Mouse (Mus musculus) MEL (cell line): ENCODE measurements around the gene Cisd1.

Experiments
- CTCF ChIP-seq, 3 experiments: IDR thresholded peaks in 2 of 3; conservative IDR thresholded peaks in 1 of 3; 2 replicates each; pipeline ENCODE4 v1.5.1; 2011 to 2012; ENCODE audit warnings: low read length in 3 of 3, low read depth in 2 of 3, mild to moderate bottlenecking in 2 of 3, improper control_type of control experiment in 1 of 3, inconsistent platforms in 1 of 3, mixed read lengths in 1 of 3, moderate library complexity in 1 of 3; ENCODE audit not compliant: control insufficient read depth in 1 of 3, insufficient read depth in 1 of 3, poor library complexity in 1 of 3, severe bottlenecking in 1 of 3
- EP300 ChIP-seq, 2 experiments: IDR thresholded peaks; 2 replicates each; pipeline ENCODE4 v1.6.1; 2011; ENCODE audit warnings: improper control_type of control experiment in 2 of 2, low read length in 2 of 2, low read depth in 1 of 2, mild to moderate bottlenecking in 1 of 2
- GABPA ChIP-seq: IDR thresholded peaks from 2 replicates; pipeline ENCODE4 v1.6.1; 2012; ENCODE audit warnings: low read depth, mild to moderate bottlenecking, inconsistent platforms, low read length, improper control_type of control experiment, moderate library complexity
- MXI1 ChIP-seq: IDR thresholded peaks from 2 replicates; pipeline ENCODE4 v1.6.1; 2011; ENCODE audit warnings: mild to moderate bottlenecking, low read depth, low read length, improper control_type of control experiment
- MYB ChIP-seq: IDR thresholded peaks from 2 replicates; pipeline ENCODE4 v1.6.1; 2011; ENCODE audit warnings: mild to moderate bottlenecking, low read depth, low read length, improper control_type of control experiment
- NRF1 ChIP-seq: IDR thresholded peaks from 2 replicates; pipeline ENCODE4 v1.6.1; 2014; ENCODE audit warnings: low read depth, mild to moderate bottlenecking, inconsistent platforms, low read length, improper control_type of control experiment, moderate library complexity; ENCODE audit not compliant: poor library complexity, insufficient read depth, severe bottlenecking
- POLR2A ChIP-seq, 2 experiments: IDR thresholded peaks; 2 replicates each; pipeline ENCODE4 v1.6.1; 2011 to 2012; ENCODE audit warnings: low read length in 2 of 2, mild to moderate bottlenecking in 2 of 2, control low read depth in 1 of 2, improper control_type of control experiment in 1 of 2, low read depth in 1 of 2, moderate library complexity in 1 of 2; ENCODE audit not compliant: control insufficient read depth in 1 of 2, insufficient read depth in 1 of 2, poor library complexity in 1 of 2
- RCOR1 ChIP-seq: IDR thresholded peaks from 2 replicates; pipeline ENCODE4 v1.6.1; 2012; ENCODE audit warnings: low read depth, mild to moderate bottlenecking, inconsistent platforms, low read length, improper control_type of control experiment
- TAL1 ChIP-seq: IDR thresholded peaks from 2 replicates; pipeline ENCODE4 v1.6.1; 2012; ENCODE audit warnings: mild to moderate bottlenecking, inconsistent platforms, low read length, moderate library complexity, mixed read lengths
- USF1 ChIP-seq: IDR thresholded peaks from 2 replicates; pipeline ENCODE4 v1.6.1; 2014; ENCODE audit warnings: low read depth, mild to moderate bottlenecking, inconsistent platforms, low read length, improper control_type of control experiment, moderate library complexity
- ZMIZ1 ChIP-seq: IDR thresholded peaks from 2 replicates; pipeline ENCODE4 v1.6.1; 2012; ENCODE audit warnings: low read depth, mild to moderate bottlenecking, inconsistent platforms, low read length, improper control_type of control experiment, moderate library complexity

GRCm38 (mm10) chr10:71351301-71351700 lies 6.5 kb upstream of the Cisd1 start:
- no peak for TF ChIP-seq CTCF (IDR thresholded peaks at IDR 0.05 in 2 of 3, conservative IDR thresholded peaks at IDR 0.05 in 1 of 3; ENCODE audit: control insufficient read depth in 1 of 3, insufficient read depth in 1 of 3, low read depth in 2 of 3, low read length in 3 of 3, poor library complexity in 1 of 3, severe bottlenecking in 1 of 3)
- no peak for TF ChIP-seq GABPA
- no peak for TF ChIP-seq MYB
- no peak for TF ChIP-seq POLR2A (IDR thresholded peaks at IDR 0.05; ENCODE audit: control insufficient read depth in 1 of 2, insufficient read depth in 1 of 2, low read depth in 1 of 2, low read length in 2 of 2, poor library complexity in 1 of 2)
- TF ChIP-seq NRF1 = no peak
- TF ChIP-seq MXI1 = no peak
- no peak for TF ChIP-seq USF1
- TF ChIP-seq ZMIZ1 = no peak
- TF ChIP-seq RCOR1 = no peak
- no peak for TF ChIP-seq TAL1
- no peak for TF ChIP-seq EP300 (IDR thresholded peaks at IDR 0.05; ENCODE audit: low read depth in 1 of 2, low read length in 2 of 2)
